Mouse (Mus musculus) stomach, embryonic 16.5 days (tissue): ENCODE results near the gene Obp2a. TPM values are rescaled to one million over a fixed set of nuclear protein-coding genes. Genes with fewer than 3 reads are reported as not detected.
A peak's percentile ranks its signal among the peaks of the same experiment; 100 is the strongest.
"Not testable (repeated sequence)": the region's sequence is repeated elsewhere in the genome, so short reads cannot be mapped to it uniquely, and the experiment has no call there.

ENCODE experiments used
- ATAC-seq: fragments of 200-750 bp; cut with Nextera tagmentation; 2 replicates; pipeline ENCODE4 v1.8.0; 2017; ENCODE audit warnings: moderate number of reproducible peaks, moderate TSS enrichment; ENCODE audit not compliant: insufficient read depth, low FRiP score
- H3K27ac ChIP-seq: fragments of 300-500 bp; sonication (generic); 2 replicates; pipeline ENCODE4 v1.5.1; 2014; ENCODE audit warnings: low read length
- H3K27me3 ChIP-seq: fragments of 300-500 bp; sonication (generic); 2 replicates; pipeline ENCODE4 v1.6.1; 2014; ENCODE audit warnings: low read length, control low read depth, mixed read lengths; ENCODE audit not compliant: control insufficient read depth, insufficient read depth
- H3K36me3 ChIP-seq: fragments of 300-500 bp; sonication (generic); 2 replicates; pipeline ENCODE4 v1.6.1; 2014; ENCODE audit warnings: low read length; ENCODE audit not compliant: control insufficient read depth, insufficient read depth
- H3K4me1 ChIP-seq: fragments of 300-500 bp; sonication (generic); 2 replicates; pipeline ENCODE4 v1.6.1; 2014; ENCODE audit warnings: low read length, control low read depth, mixed read lengths; ENCODE audit not compliant: control insufficient read depth, insufficient read depth
- H3K4me2 ChIP-seq: fragments of 300-500 bp; sonication (generic); 2 replicates; pipeline ENCODE4 v1.6.1; 2014; ENCODE audit warnings: low read depth, low read length, mixed read lengths
- H3K4me3 ChIP-seq: fragments of 300-500 bp; sonication (generic); replicated peaks from 2 replicates; pipeline ENCODE4 v1.5.1; 2014; ENCODE audit warnings: mild to moderate bottlenecking, low read length
- H3K9ac ChIP-seq: fragments of 300-500 bp; sonication (generic); 2 replicates; pipeline ENCODE4 v1.6.1; 2014; ENCODE audit warnings: low read length
- H3K9me3 ChIP-seq: fragments of 300-500 bp; sonication (generic); replicated peaks from 2 replicates; pipeline ENCODE4 v1.6.1; 2016; ENCODE audit warnings: low read length, control low read depth; ENCODE audit not compliant: control insufficient read depth
- WGBS: fragments of 180-500 bp; shearing (Covaris S2); extraction: QIAGEN DNeasy Blood & Tissue Kit; methylation state at CpG from one replicate; pipeline ENCODE4 v1.1.7; 2014; 5-methylcytosine and 5-hydroxymethylcytosine counted together
- polyA plus RNA-seq: library from polyadenylated mRNA; unstranded; fragments of >200 nt; fragmentation: Nextera tagmentation; extraction: Ambion mirVana; gene quantifications from 2 replicates; pipeline ENCODE4 v1.2.1, GENCODE M21; 2015

Gene Obp2a
- polyA plus RNA-seq, 1 experiment from 2014 or later = not detected

DNA sequence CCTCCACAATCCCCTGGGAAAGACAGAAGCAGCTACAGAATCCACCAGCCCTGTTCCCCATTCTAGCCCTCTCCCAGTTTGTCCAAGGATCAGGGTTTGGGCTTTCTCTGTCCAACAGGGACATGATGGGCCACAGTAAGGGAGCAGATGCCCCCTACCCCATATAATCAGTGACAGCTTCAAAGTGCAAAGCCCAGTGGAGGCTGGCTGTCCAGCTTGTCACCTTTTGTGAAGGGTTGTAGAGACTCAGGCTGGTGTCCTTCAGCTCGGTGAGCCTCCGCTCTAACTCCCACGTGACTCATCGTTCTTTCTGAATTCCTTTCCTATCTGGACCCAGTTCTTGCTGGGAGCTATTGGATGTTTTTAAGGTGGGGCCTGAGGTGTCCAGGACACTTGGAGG lies 3.9 kb downstream of the Obp2a start:
- H3K9me3 ChIP-seq = no peaks in the 10 kb centered on the region
- no peaks in the 10 kb centered on the region for H3K27me3 ChIP-seq
- WGBS = 76% methylated on average over 4 of the region's 4 CpGs
- H3K4me1 ChIP-seq = 0 out of 2 replicates have a peak, but pooled peaks cover 8% of the 10 kb centered on the region
- H3K9ac ChIP-seq = no peak overlapping the region
- no peak overlapping the region for H3K4me3 ChIP-seq
- no peak for ATAC-seq
- no peaks in the 10 kb centered on the region for H3K36me3 ChIP-seq
- no peak overlapping the region for H3K4me2 ChIP-seq
- no peak overlapping the region for H3K27ac ChIP-seq

DNA sequence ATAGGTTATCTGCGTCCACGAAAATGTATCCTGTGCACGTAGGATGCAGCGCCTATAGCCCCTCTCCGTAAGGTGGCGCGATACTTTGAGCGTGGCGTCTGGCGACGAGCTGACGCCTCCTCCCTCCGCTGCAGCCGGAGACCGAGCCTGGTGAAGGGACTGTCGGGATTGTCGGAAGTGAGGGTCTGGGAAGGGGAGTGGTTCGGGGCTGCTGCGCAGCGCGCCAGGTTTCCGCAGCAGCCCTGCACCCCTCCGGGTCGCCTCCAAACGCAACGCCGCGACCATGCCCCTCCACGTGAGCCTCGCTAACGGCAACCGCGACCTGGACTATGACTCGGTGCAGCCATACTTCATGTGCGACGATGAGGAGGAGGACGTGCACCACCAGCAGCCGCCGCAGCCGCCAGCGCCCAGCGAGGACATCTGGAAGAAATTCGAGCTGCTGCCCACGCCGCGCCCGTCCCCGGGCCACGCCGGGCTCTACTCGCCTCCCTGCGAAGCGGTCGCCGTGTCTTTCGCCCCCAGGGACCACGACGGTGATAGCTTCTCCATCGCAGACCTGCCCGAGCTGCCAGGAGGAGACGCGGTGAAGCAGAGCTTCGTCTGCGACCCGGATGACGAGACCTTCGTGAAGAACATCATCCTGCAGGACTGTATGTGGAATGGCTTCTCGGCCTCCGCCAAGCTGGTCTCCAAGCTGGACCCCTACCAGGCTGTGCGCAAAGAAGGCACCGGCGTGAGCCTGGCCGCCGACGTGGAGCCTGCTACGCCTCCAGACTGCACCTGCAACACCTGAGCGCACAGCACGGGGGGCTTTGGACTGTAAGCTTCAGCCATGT lies 7.0 kb downstream of the Obp2a start, which contains the start of gene Bmyc:
Gene Bmyc, plus strand, starts transcription at position 97 of the 839 bp plus-strand sequence.
- Histone ChIP-seq H3K9me3 (no peaks in the 10 kb centered on the region), H3K9ac (peak within 1 kb of the TSS; percentile 85), H3K4me2 (peak within 1 kb of the TSS; percentile 82), H3K27ac (peak within 1 kb of the TSS; percentile 58), H3K4me3 (peak within 1 kb of the TSS; percentile 81), H3K27me3 (no peaks in the 10 kb centered on the region), H3K36me3 (no peaks in the 10 kb centered on the region), H3K4me1 (0 out of 2 replicates have a peak, but pooled peaks cover 8% of the 10 kb centered on the region)
- under 1% methylated on average over 78 of the region's 78 CpGs for WGBS
- peak; percentile 90 for ATAC-seq

DNA sequence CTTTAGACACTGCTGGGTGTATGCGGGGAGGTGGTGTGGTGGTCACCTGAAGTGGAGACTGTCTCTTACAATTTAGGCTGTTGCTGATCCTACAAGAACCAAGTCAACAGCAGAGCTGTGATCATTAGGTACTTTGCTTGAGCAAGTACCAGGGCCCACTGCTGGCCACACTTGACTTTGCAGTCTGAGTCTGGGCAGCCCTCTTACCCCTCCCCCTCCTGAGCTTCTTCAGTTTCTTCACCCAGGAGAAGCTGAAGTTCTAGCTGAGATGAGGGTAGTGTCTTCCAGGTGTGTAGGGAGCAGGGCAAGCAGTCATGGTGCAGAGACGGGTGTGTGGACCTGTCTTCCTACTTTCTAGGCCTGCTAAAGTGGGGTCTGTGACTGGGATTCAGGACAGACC lies 8.3 kb downstream of the Obp2a start:
- Histone ChIP-seq H3K36me3 (no peaks in the 10 kb centered on the region), H3K27ac (no peak overlapping the region), H3K9ac (0 out of 2 replicates have a peak overlapping the region, but pooled peaks have one; percentile 26), H3K4me1 (0 out of 2 replicates have a peak, but pooled peaks cover 8% of the 10 kb centered on the region), H3K27me3 (no peaks in the 10 kb centered on the region), H3K9me3 (no peaks in the 10 kb centered on the region), H3K4me3 (no peak overlapping the region), H3K4me2 (peak overlapping the region; percentile 31)
- ATAC-seq = no peak
- WGBS = 67% methylated on average over 2 of the region's 2 CpGs

DNA sequence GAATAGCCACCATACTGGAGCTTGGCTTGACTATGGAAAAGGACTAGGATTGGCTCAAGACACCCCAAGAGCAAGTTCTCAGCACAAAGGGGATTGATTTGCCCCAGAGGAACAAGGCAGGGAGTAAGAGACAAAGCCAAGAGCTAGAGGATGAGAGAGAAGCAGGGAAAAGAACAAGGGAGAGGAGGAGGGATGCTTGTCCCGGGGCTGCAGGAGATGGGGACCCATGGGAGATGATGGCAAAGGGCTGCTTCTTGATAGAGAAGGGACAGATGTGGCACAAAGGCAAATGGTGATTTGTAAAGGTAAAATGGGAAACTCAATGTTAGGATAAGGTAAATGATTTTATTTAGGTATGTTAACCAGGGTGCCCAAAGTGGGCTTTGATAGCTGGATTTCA lies 9.2 kb downstream of the Obp2a start:
- H3K36me3 ChIP-seq, H3K4me1 ChIP-seq, H3K9ac ChIP-seq, H3K9me3 ChIP-seq, ATAC-seq, H3K27me3 ChIP-seq, H3K4me3 ChIP-seq, H3K4me2 ChIP-seq, H3K27ac ChIP-seq: not testable (repeated sequence)
- WGBS = 100% methylated on average over 1 of the region's 1 CpGs

DNA sequence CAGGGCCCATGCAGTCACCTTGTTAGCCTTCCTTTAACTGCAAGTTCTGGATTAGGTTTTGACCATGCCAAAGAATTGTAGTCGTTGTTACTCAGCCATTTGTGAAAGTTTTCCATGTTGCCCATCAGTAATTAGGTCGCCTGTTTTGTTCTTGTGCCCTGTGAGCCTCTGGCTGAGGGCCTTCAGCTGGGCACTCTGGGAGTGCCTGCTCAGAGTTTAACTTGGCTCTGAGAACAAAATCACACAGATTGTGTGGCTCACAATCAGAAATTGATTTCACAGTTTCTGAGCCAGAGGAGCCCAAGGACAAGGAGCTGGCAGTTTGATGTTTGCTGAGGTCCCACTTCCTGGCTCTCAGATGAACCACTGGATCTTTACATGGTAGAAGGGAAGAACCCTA lies 9.9 kb downstream of the Obp2a start:
- ATAC-seq, H3K27ac ChIP-seq, H3K4me3 ChIP-seq, H3K9me3 ChIP-seq, H3K36me3 ChIP-seq, H3K27me3 ChIP-seq, H3K4me2 ChIP-seq, H3K4me1 ChIP-seq, H3K9ac ChIP-seq: not testable (repeated sequence)
- 77% methylated on average over 2 of the region's 2 CpGs for WGBS

DNA sequence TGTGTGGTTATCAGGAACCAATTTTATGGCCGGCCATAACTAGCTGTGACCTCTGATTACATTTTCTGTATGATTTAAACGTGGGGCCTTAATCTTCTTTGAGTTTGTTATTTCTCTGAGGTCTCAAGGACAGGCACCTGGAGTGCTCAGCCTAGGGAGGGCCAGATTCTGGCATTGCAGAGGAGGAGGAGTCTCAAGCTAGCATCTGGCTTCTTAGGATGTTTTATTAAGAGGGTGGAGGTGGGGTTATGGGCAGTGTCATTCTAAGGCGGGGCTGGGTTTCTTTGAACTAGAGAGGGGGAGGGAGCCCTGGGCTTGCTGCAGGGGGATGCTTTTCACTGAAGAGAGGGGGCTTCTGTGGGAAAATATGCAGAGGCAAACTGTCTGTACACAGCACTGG lies 11.8 kb downstream of the Obp2a start:
- H3K9ac ChIP-seq, H3K4me3 ChIP-seq, H3K27me3 ChIP-seq, H3K4me1 ChIP-seq, H3K9me3 ChIP-seq, H3K27ac ChIP-seq, H3K4me2 ChIP-seq, H3K36me3 ChIP-seq, ATAC-seq: not testable (repeated sequence)
- 12% methylated on average over 3 of the region's 3 CpGs for WGBS

DNA sequence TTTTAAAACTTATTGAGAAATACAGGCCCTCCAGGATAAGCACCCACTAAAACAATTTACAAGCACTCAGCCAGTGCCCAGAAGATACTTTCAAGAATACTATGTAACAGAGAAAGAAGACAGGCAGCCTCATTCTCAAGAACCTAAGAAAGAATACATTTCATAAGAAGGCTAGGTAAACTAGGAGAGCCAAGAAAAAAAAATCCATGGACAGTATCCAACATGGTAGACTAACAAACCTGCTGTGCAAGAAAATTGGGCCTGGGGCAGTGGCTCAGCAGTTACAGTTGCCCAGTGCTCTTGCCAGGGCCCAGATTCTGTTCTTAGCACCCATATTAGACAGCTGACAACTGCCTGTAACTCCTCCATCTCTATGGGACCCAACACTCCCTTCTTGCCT lies 17.4 kb downstream of the Obp2a start:
- H3K36me3 ChIP-seq = no peaks in the 10 kb centered on the region
- no peak overlapping the region for H3K4me3 ChIP-seq
- H3K4me2 ChIP-seq = no peak overlapping the region
- no peaks in the 10 kb centered on the region for H3K27me3 ChIP-seq
- H3K9ac ChIP-seq = no peak overlapping the region
- no peaks in the 10 kb centered on the region for H3K9me3 ChIP-seq
- H3K27ac ChIP-seq = no peak overlapping the region
- ATAC-seq = no peak
- H3K4me1 ChIP-seq = no peaks in the 10 kb centered on the region

DNA sequence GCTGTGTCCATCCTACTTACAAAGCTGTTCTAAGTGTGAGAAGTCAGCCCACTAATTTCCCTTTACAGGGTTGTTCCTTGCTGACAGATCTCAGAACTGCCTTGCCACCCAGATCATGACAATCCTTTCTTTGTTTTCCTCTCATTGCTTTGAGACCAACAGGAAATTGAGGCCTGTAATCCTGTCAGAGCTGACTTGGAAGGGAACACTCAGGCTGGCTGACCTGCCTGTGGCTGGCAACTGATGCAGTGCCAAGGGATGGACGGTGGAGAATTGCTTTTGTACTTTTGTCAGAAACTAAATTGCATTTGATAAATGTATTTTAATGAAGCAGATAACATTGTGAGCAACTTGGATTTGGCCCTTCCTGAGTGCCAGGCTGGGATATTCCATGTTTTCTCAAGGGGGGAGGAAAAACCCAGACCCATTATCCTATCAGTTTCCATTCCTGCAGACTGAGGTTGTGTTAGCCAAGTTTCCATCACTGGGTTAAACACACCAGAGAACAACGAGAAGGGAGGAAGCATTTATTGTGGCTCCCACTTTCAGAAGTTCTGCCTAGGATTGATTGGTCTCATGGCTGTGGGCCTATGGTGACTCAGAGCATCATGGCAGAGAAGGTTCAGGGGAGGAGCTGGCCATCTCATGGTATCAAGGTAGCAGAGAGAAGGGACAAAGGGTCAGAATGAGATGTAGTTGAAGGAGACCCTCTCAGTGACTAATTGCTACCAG lies 33.5 kb downstream of the Obp2a start:
- no peaks in the 10 kb centered on the region for H3K36me3 ChIP-seq
- H3K4me1 ChIP-seq = no peaks in the 10 kb centered on the region
- no peak overlapping the region for H3K4me3 ChIP-seq
- no peak overlapping the region for H3K4me2 ChIP-seq
- H3K27ac ChIP-seq = no peak overlapping the region
- no peaks in the 10 kb centered on the region for H3K27me3 ChIP-seq
- 45% methylated on average over 2 of the region's 2 CpGs for WGBS
- no peak overlapping the region for H3K9ac ChIP-seq
- no peaks in the 10 kb centered on the region for H3K9me3 ChIP-seq
- ATAC-seq = no peak

DNA sequence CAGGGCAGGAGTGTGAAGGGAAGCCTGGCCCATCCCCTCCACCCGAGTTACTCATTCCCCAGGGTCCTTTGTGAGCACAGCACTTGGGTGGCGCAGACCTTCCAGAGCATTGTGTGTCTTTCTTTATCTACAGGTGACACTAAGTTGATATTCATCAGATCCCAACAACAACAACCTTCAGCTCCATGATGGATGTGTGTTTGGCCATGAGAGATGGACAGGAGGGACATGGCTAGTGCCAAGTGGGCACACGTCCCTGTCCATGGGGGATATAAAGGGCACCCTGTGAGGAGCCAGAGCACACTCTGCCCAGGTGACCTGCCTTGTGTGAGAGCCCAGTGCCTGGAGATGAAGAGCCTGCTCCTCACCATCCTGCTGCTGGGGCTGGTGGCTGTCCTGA lies 36.9 kb downstream of the Obp2a start, which contains the start of gene Obp2b:
Gene Obp2b, plus strand, starts transcription at position 301 of the 400 bp plus-strand sequence.
- not testable (repeated sequence) for H3K9ac ChIP-seq, ATAC-seq, H3K4me1 ChIP-seq, H3K4me2 ChIP-seq, H3K9me3 ChIP-seq, H3K36me3 ChIP-seq, H3K4me3 ChIP-seq, H3K27ac ChIP-seq, H3K27me3 ChIP-seq
- WGBS = 63% methylated on average over 3 of the region's 3 CpGs
